Mouse (Mus musculus) MEL-GATA-1-ER (cell line): ENCODE measurements around the gene Rpp14.
A peak's percentile ranks its signal among the peaks of the same experiment; 100 is the strongest.

Experiments used
- DNase-seq: peaks from one replicate; pipeline ENCODE4 v3.0.0-alpha.2; 2012; ENCODE audit warnings: low read depth; ENCODE audit errors: extremely low read depth

Gene Rpp14

DNA sequence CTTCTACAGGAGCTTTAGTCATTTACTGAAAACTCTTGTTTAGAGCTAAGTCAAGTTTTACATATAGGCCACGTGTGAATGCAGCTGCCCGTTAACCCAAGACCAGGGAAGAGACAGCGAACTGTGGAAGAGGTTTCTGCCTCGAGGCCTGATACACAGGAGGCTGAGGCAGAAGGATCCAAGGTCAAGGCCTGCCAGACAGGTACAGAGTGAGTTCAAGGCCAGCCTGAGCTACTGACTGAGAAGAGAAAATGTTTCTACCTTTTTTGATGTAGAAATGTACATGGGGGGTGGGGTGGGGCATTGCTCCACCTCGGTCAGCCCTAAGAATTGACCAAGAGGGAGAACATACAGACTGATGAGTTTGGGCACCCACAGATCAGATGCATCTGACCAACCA is 24.1 kb upstream of the Rpp14 start:
- DNase-seq = no peak

DNA sequence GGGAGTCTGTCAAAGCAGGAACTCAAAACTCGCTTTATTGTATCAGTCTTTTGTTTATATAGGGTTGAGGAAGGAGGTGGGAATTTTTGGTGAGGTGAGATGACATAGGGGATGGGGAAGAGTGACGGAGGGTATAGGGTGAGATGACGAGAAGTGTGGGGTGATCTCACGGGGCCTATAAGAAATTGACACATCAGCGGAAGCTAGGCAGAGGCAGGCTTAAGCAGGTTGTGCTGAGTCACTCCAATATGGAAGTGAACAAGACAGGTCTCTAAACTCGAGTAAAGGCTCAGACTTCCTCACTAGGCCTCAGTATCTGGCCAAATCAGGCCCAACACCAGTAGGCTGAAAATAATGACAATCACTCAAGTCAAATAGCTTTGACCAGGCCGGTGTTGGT is 20.2 kb upstream of the Rpp14 start:
- no peak for DNase-seq

DNA sequence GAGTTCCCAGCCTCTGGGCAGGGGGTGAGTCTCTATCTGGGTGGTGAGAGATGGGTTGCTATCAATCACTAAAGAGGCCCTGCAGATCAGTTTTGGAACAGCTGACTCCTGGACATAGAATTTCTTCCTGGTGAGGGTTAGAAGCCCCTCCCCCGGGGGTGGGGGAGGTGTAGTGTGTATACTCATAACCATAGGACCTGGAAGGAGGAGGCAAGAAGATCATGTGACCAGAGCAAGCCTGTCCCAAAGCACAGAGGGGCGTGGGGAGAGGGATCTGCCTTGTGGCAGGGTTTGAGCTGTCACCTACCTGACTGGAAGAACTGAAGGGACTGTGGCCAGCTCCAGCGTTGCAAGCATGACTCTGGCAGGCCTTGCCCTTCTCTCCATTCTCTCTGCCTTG is 18.1 kb upstream of the Rpp14 start:
- no peak for DNase-seq

DNA sequence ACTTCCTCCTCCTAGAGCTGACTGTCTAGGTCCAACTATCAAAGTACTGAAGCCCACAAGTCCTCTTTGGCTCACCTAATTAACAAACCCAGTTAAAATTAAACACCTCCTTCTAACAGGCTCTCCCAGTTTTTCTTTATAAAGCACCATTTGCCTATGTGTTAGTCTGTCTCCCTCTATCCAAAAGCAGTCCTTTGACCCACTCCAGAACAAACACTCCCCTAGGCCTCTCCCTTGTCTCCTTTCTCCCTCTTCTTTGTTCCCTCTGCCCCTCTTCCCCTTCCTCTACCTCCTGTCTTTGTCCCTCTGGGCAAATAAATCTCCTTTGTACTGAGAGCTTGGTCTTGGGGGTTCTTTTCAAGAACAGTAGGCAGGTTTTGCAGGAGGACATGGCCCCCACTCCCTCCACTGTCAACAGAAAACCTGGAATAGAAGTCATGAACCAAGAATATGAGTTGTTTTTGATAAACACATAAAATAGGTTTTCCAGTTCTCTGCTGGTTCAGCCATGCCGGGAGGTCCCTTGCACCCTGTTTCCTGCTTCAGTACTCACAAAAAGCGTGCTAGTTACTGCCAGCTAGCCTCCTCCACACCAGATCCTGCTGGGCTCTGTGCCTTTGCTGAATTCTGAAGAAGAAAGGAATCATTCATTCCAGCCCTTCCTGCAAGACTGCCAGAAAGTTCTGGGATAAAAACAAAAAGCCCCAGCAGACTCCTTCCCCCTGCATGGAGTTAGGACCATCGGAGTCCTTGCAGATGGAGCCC is 17.4 kb upstream of the Rpp14 start:
- DNase-seq = no peak

DNA sequence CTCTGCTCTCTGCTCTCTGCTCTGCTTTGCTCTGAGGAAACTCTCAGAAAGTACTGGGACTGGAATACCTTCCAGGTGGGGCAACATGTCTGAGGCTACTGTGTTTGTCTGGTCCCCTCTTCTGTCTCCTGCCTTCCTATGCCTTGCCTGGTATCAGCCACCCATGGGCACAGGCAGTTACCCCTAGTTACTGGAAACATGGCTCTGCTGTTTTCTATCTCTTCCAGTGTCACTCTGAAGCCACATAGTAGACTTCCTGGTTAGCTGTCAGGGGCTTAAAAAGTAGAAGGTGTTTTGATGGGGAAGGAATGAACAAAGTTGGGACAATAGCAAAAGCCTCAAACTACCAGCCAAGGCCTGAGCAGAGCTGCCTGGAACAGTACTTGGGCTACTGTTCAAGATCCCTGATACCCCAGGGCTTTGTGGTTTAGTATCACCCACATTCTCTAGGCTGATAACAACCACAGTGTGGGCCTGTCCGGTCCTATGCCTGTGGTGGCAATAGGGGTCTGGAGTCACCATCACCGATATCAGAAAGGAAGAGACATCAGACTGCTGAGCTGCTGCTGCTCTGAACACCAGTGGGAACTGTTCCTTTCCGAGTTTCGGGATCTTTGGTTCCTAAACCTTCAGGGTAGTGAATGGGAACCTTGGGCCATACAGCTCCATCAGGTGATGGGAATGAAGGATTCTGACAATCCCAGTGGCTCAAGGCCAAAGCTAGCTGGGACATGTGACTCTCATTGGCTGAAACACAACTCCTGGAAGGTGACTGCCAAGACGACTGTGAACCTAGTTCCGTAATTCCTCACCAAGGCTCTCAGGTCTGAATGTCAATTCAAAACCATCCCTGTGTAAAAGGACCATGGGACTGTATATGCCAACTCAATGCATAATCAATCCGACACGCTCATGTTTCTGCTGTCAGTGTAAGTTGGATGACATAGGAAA is 16.1 kb upstream of the Rpp14 start:
- peak; percentile 63 for DNase-seq

DNA sequence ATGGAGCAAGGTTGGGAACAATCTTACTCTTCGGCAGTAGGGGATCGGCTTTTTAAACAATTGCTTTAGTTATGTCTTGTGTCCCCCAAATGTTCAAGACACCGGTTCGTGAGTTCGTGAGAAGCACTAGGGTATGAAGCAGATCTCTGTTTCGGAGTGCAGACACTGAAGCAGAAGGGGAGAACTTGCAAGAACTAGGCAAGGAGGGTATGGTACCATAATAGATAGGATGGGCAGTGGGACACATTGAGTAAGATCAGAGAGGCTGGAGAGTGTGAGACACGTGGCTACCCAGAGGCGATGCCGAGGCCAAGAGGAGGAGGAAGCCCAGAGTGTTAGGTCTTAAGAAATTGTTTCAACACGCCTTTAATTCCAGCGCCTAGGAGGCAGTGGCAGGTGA is 551 bp downstream of the Rpp14 start:
- DNase-seq = peak; percentile 35

DNA sequence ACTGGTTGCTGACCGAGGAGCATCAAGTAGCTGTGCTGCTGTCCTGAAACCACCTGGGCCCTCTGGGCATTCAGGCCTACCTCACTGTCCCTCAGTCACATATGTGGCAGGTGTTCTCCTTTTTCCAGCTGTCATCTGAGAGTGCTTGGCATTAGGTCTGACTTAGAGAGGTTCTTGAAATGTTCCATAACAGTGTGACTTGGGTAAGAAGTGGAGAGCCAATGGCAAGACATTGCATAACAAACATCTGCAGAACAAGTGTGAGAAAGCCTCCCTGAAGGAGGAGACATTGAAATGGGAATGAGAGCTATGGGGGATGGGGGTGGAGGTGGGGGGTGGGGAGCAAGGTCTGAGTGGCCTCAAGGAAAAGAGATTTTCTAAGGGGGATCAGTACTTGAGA is 2.8 kb downstream of the Rpp14 start:
- DNase-seq = no peak

DNA sequence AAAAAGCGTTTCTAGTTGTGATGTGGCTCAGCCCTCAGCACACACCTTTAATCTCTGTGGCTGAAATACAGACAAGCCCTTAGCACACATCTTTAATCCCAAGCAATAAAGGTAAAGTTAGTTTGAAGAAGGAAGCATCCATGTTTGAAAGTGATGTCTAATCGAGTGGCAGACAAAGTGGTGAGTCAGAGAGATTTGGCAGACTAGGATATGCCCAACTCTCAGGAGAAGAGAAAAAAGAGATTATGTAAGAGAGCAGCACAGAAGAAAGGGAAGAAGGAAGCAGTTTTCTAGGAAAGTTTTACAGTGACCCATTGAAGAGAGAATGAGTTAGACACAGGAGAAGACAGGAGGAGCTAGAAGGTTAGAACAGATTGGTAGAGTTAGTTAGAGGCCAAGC is 8.8 kb downstream of the Rpp14 start:
- DNase-seq = no peak

DNA sequence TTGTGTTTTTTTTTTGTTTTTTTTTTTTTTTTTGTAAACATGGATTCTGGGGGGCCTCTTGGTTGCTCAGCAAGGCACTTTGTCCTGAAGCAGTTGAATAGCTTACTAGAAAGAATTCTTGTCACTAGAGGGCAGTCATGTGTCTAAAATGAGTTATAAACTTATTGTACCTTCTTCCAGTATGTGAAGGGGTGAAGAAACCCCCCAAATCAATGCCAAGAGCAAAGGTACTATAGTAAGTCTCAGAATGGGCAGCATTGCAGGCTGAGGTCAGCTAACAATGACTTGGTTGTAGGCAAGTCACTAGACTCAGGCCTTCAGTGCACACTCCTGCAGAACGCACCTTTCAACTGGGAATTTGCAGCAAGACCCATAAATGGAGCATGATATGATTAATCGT is 12.4 kb downstream of the Rpp14 start:
- peak; percentile 28 for DNase-seq

DNA sequence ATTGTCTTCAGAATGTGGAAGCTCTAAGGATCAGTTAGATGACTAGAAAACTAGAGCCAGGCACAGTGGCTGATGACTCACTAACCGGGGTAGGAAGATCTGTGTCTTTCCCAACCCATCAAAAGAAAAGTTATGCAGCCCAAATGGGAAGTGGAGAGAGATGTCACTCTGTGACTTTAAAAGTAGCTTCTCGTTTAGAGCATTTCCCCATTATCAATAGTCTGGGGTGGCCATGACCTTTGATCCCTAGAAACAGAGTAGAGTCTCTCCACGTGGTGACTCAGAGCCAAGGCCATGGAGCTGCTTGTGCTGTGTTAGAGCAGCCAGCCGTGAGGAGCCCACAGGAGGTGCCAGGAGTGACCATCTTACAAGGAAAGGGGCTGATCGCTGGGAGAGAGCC is 13.3 kb downstream of the Rpp14 start:
- no peak for DNase-seq

DNA sequence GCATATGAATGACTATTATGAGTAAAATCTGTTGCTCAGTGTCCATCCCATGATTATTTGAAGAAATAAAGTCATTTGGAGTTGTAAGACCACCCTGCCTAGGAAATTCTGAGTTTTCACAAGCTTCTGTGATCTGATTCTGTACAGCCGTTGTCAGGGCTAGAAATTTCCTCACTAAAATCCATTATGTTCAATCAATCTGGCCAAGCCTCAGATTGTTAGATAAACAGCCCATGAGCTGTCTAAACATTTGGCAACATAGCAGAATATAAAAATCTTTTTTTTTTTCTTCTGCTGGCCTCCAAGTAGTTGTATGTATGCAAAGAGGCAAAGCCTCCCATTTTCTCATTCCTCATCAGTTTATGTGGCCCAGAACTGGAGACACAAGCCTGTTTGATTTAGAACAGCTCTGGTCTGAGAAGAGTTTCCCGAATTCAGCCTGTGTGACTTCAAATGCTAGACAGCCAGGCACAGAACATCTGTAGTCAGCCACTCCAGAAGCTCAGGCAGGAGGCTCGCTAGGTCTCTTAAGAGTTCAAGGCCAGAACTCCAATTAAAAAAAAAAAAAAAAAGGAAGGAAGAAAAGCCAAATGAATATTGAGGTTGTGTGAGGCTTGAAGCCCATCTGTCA is 14.9 kb downstream of the Rpp14 start:
- DNase-seq = no peak

DNA sequence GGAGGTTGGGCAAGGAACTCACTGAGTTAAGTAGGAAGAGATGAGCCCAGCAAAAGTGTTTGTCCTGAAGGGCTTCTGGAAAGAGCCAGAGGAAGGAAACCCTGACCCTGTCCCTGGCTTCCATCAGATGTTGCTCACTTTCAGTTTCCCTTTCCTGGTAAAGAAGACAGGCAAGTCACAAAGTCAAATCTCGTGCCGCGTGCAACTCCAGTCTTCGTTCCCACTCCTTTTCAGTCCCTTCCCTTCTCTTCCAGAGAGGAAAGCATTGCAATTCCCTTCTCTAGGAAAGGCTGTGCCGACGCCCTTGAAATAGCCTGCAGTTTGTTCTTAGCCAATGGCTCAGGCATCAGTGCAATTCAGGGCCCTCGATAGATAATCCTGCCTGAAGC is 15.4 kb downstream of the Rpp14 start:
- no peak for DNase-seq

DNA sequence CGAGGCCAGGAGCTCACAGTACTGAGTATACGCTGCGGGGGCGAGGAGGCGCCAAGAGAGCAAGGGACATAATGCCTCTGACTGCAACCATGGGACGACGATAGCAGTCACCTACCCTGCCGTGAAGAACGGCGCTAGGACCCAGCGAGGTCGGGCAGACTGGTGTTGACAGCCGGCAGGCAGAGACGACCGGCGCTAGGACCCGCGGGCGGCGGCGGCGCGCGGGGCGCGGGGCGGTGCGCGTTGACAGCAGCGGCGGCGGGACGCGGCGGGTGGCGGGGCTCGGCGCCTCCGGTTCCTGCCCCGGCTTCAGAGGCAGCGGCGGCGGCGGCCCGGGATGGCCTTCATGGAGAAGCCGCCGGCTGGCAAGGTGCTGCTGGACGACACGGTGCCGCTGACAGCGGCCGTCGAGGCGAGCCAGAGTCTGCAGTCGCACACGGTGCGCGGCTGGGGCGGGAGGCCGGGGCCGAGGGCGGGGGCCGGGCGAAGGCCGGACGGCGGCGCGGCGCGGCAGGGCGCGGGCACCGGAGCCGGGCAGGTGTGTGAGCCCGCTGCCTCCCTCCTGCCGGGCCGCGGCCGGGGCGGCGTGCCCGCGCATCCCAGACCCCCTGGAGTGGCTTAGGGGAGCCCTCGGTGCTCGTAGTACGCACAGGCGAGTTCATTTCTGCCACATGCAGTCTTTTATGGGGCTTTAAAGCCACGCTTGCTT is 18.0 kb downstream of the Rpp14 start, which contains the start of gene Pxk:
TSS of gene Pxk (plus strand) at position 234 of the 709 bp plus-strand sequence.
- peak; percentile 58 for DNase-seq

DNA sequence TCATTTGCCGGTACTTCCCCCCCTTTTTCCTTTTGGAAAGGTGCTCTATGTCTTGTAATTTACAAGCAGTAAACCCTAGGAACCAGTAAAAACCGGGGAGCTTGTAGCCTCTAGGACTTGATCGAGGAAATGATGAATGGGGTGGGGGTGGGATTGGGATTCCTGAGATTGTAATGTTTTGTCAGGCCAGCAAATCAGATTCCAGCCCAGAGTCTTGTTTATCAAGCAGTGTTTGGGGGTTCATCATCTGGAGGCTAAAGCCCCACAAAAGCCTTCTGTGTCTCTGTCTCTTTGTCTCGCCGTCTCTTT is 18.5 kb downstream of the Rpp14 start:
- no peak for DNase-seq

DNA sequence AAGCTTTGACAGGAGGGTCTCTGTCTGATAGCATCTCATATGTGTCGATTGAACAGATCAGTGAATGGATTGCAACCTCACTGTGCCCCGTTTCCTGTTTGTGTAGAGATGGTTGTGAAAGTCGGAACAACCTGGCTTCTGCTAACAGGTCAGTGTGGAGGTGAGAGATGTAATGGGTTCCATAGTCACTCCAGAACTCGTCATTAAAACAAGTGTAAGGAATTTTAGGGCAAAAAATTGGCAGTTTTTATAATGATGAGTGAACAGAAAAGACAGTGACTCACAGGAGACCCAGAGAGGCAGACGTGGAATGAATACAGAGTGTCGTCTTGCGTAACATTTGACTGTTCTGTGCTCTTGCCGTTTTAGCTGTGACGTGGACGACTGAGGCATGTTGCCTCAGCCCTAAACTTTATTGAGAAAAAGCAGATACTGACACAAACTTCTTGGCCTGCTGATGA is 19.4 kb downstream of the Rpp14 start:
- DNase-seq = no peak

DNA sequence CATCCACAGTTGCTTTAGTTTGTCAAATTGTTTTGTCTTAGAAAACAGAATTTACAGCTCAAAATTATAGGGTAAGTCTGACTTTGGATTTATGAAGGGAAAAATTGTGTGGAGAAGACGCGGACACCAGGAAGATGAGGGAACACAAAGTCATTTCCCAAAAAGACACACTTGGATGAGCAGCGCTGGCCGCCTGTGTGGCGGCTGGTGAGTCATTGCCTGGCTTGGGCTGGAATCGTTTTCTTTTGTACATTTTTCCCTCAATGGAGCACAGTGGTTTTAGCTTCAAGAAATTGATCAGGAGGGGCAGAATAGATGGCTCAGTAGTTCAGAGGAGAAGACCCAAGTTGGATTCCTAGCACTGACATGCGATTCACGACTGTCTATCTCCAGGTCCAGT is 21.7 kb downstream of the Rpp14 start:
- no peak for DNase-seq

DNA sequence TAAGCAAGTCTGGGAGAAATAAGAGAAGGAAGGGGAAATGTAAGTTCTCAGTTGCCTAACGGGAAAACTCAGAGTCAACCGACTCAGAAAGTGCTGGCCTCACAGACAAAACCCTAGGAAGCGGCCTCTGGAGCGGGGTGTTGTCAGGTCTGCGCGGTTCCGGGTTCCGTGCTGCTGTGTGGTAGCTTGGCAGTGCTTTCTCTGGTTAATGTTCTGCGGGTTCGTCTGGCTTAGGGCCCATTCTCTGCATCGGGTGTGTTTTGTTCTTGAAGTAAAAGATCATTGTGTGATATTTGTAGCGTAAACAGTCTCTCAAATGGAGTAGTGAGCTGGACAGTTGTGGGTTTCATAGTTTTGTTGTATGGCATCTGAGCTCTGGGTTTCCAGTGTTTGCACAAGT is 22.5 kb downstream of the Rpp14 start:
- DNase-seq = no peak

DNA sequence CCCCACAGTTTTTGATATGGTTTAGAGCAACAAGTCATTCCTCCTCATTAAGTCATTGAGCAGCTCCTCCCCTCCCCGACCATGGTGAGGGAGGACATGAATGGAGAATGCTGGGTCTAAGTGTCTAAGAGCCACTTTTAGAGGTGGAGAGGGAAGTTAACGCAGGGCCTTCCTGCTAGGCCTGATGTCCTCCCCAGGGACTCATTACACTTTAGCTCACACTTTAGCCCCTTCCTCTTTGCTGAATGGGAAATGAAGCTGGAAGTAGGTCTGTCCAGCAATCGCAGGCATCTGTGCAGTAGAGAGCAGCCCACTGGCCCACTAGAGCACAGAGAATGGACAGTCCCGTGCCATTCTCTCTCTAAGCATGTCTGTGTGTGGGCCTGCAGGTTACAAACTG is 27.9 kb downstream of the Rpp14 start:
- no peak for DNase-seq

DNA sequence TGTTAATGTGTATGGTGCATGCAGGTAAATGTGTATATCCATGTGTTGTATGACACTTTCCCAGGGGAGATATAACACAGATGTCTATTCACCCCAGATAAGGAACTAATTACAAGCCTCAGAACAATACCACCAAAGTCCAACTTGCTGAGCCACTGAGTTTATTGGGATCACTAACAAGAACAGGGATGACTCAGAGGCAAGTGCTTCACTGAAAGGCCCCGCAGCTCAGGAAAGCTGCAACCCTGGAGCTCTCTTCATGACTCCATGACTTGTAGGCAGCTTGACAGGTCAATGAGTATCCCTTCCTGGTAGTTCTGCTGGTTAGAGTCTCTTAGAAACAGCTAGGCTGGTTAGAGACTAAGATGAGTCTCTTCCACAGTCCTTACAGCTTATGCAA is 28.8 kb downstream of the Rpp14 start:
- DNase-seq = no peak

DNA sequence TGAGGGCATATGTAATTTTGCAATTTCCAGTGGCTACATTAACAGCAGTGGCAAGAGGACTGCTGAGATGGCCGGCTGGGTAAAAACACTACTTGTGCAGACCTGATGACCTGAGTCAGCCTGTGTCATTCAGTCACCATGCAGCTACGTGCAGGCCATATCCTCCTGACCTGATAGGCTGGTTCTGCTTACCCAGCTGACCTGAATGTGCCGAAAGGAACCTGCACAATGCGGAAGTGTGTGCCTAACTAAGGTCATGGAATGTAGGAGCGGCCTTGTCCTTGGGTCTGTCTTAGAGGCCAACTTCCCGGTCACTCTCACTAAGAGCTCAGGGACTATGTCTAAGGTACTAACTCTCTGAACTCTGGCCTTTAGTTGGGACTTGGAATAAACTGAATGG is 31.4 kb downstream of the Rpp14 start:
- DNase-seq = no peak

DNA sequence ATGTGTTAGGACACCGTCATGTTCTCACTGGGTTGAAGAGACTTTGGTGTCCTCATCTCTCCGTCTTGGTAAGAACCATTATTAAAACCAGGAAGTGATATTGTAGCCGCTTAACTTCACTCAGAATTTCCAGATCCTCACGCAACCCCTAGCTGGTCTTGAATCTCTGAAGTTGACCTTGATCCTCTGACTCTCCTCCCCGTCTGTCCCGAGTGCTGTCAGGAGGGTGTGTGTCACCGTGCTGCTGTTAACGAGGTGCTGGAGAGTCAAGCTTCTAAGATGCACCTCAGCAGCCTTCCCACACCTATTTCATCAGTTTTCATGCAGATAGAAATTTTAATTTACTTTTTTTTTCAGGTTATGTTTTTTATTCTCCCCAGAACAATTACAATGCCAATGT is 31.9 kb downstream of the Rpp14 start:
- DNase-seq = no peak

DNA sequence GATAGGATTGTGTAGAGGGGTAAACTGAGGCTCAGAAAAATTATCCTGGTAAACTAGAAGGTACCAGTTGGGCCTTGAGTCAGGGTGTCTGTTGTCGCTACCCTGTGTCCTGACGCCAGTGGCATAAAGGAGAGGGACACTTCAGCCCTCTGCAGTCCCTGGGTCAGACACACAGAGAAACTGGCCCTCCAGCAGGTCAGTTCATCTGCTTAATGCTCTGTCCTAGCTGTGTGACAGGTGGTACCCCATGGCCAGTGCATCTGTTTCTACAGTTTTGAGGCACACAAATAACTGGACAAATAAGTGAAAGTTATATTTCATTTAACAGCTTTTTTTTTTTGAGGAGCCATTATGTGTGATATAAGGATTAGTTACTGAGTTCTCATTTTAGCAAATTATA is 33.4 kb downstream of the Rpp14 start:
- DNase-seq = no peak
